Mouse (Mus musculus): ENCODE data around the gene Trio. TPM values are rescaled to one million over a fixed set of nuclear protein-coding genes. Genes with fewer than 3 reads are reported as not detected.

Gene Trio
- total RNA-seq, 2 experiments from 2014 or later, result 159 to 162 TPM

GRCm38 (mm10) chr15:27993528-27993927 is 32.1 kb downstream of the Trio start:
- no peak for DNase-seq (ENCODE audit: low spot score in 2 of 2)

- DNase-seq (ENCODE audit: low spot score in 2 of 2), result no peak
Measured at GRCm38 (mm10) chr15:27992596-27992995, 33.1 kb downstream of the Trio start.

- no peak for DNase-seq (ENCODE audit: low spot score in 2 of 2)
Measured at GRCm38 (mm10) chr15:27991892-27992593, 33.6 kb downstream of the Trio start.

- DNase-seq (ENCODE audit: low spot score in 2 of 2), result no peak
Measured at GRCm38 (mm10) chr15:27991066-27991701, 34.5 kb downstream of the Trio start.

GRCm38 (mm10) chr15:27987979-27988378 is 37.7 kb downstream of the Trio start:
- no peak for DNase-seq (ENCODE audit: low spot score in 2 of 2)

- DNase-seq (ENCODE audit: low spot score in 2 of 2), result no peak
Measured at GRCm38 (mm10) chr15:27984881-27985280, 40.8 kb downstream of the Trio start.

- DNase-seq (ENCODE audit: low spot score in 2 of 2), result no peak
Measured at GRCm38 (mm10) chr15:27981764-27982500, 43.7 kb downstream of the Trio start.

- DNase-seq (ENCODE audit: low spot score in 2 of 2), result no peak
Measured at GRCm38 (mm10) chr15:27981258-27981657, 44.4 kb downstream of the Trio start.

GRCm38 (mm10) chr15:27980436-27980835 is 45.2 kb downstream of the Trio start:
- DNase-seq (ENCODE audit: low spot score in 2 of 2), result no peak

- DNase-seq (ENCODE audit: low spot score in 2 of 2), result no peak
Measured at GRCm38 (mm10) chr15:27976950-27977349, 48.7 kb downstream of the Trio start.

- no peak for DNase-seq (ENCODE audit: low spot score in 2 of 2)
Measured at GRCm38 (mm10) chr15:27976366-27976765, 49.3 kb downstream of the Trio start.

- DNase-seq (ENCODE audit: low spot score in 2 of 2), result no peak
Measured at GRCm38 (mm10) chr15:27974637-27975036, 51.0 kb downstream of the Trio start.

- no peak for DNase-seq (ENCODE audit: low spot score in 2 of 2)
Measured at GRCm38 (mm10) chr15:27968183-27968582, 57.5 kb downstream of the Trio start.

GRCm38 (mm10) chr15:27967128-27967876 is 58.3 kb downstream of the Trio start:
- no peak for DNase-seq (ENCODE audit: low spot score in 2 of 2)

GRCm38 (mm10) chr15:27964877-27965276 is 60.8 kb downstream of the Trio start:
- DNase-seq (ENCODE audit: low spot score in 2 of 2), result no peak

GRCm38 (mm10) chr15:27963506-27963905 is 62.1 kb downstream of the Trio start:
- no peak for DNase-seq (ENCODE audit: low spot score in 2 of 2)

GRCm38 (mm10) chr15:27960642-27961041 is 65.0 kb downstream of the Trio start:
- DNase-seq (ENCODE audit: low spot score in 2 of 2), result no peak

GRCm38 (mm10) chr15:27957867-27958266 is 67.8 kb downstream of the Trio start:
- no peak for DNase-seq (ENCODE audit: low spot score in 2 of 2)

- no peak for DNase-seq (ENCODE audit: low spot score in 2 of 2)
Measured at GRCm38 (mm10) chr15:27955614-27956013, 70.0 kb downstream of the Trio start.

GRCm38 (mm10) chr15:27954356-27954755 is 71.3 kb downstream of the Trio start:
- DNase-seq (ENCODE audit: low spot score in 2 of 2), result no peak

GRCm38 (mm10) chr15:27953570-27953969 is 72.1 kb downstream of the Trio start:
- DNase-seq (ENCODE audit: low spot score in 2 of 2), result no peak

All from gastrocnemius, postnatal 4 days (tissue).